Mouse (Mus musculus): ENCODE results near the gene Agmo. TPM values are rescaled to one million over a fixed set of nuclear protein-coding genes. Genes with fewer than 3 reads are reported as not detected.

The Agmo gene
- polyA plus RNA-seq, 2 experiments from 2014 or later = 0.62 to 1.4 TPM

Other genes with a start within 250 kb of the Agmo start
- gene Meox2, start 133.1 kb upstream of the Agmo start, polyA plus RNA-seq (2017; shearing (Covaris generic)) = not detected

Data from CD4-positive, CD25-positive, alpha-beta regulatory T cell, adult 4 months (primary cell).